Mouse (Mus musculus): ENCODE data around the gene Ncor2. TPM values are rescaled to one million over a fixed set of nuclear protein-coding genes. Genes with fewer than 3 reads are reported as not detected.

The Ncor2 gene
- total RNA-seq, 2 experiments from 2014 or later = 238 to 254 TPM

- peak in 1 of 2 experiments; percentile 54 for DNase-seq (ENCODE audit: low spot score in 2 of 2)
Measured at GRCm38 (mm10) chr5:124996816-124997215, 182.2 kb downstream of the Ncor2 start.

GRCm38 (mm10) chr5:124992891-124993290, 186.1 kb downstream of the Ncor2 start:
- no peak for DNase-seq (ENCODE audit: low spot score in 2 of 2)

- DNase-seq (ENCODE audit: low spot score in 2 of 2) = no peak
Measured at GRCm38 (mm10) chr5:124992323-124992722, 186.7 kb downstream of the Ncor2 start.

- no peak for DNase-seq (ENCODE audit: low spot score in 2 of 2)
Measured at GRCm38 (mm10) chr5:124989724-124990123, 189.3 kb downstream of the Ncor2 start.

GRCm38 (mm10) chr5:124986656-124987055, 192.4 kb downstream of the Ncor2 start:
- DNase-seq (ENCODE audit: low spot score in 2 of 2) = no peak

GRCm38 (mm10) chr5:124986222-124986621, 192.8 kb downstream of the Ncor2 start:
- no peak for DNase-seq (ENCODE audit: low spot score in 2 of 2)

GRCm38 (mm10) chr5:124969790-124970189, 209.2 kb downstream of the Ncor2 start:
- DNase-seq (ENCODE audit: low spot score in 2 of 2) = no peak

Other genes with a start within 250 kb of the Ncor2 start
- 1 to 10 TPM in 1 of 2 experiments, under 1 TPM in 1; 0.97 to 1.6 TPM for gene Rflna, start 176.0 kb downstream of the Ncor2 start, total RNA-seq (2021)
- 10 to 100 TPM; 46.1 to 54.3 TPM for gene Scarb1, start 161.9 kb upstream of the Ncor2 start, total RNA-seq (2021)
- under 1 TPM; 0.28 to 0.52 TPM for gene Gm10382, start 210.1 kb upstream of the Ncor2 start, total RNA-seq (2021)
- gene Ubc, start 211.0 kb upstream of the Ncor2 start, total RNA-seq (2021) = 100 to 1,000 TPM; 755 to 828 TPM

Data from layer of hippocampus, postnatal 14 days (tissue).